Mouse (Mus musculus) liver, embryonic 11.5 days (tissue): ENCODE data around the gene Cdk5r1. TPM values are rescaled to one million over a fixed set of nuclear protein-coding genes. Genes with fewer than 3 reads are reported as not detected.

Experiments used
- ATAC-seq: fragments of 200-750 bp; cut with Nextera tagmentation; replicated peaks from 2 replicates; pipeline ENCODE4 v1.8.0; 2017; ENCODE audit warnings: moderate number of reproducible peaks, mild to moderate bottlenecking, moderate TSS enrichment, moderate library complexity; ENCODE audit not compliant: low FRiP score
- DNase-seq: peaks from one replicate; pipeline ENCODE4 v3.0.0-alpha.2; 2017; ENCODE audit warnings: low spot score
- H3K27ac ChIP-seq: fragments of 300-500 bp; sonication (generic); 2 replicates; pipeline ENCODE4 v1.5.1; 2014; ENCODE audit warnings: mild to moderate bottlenecking, low read depth, low read length, control low read depth
- H3K27me3 ChIP-seq: fragments of 300-500 bp; sonication (generic); replicated peaks from 2 replicates; pipeline ENCODE4 v1.6.1; 2014; ENCODE audit warnings: low read length, mixed read lengths; ENCODE audit not compliant: control insufficient read depth, insufficient read depth
- H3K36me3 ChIP-seq: fragments of 300-500 bp; sonication (generic); 2 replicates; pipeline ENCODE4 v1.6.1; 2014; ENCODE audit warnings: mild to moderate bottlenecking, low read length, moderate library complexity, mixed read lengths; ENCODE audit not compliant: control insufficient read depth, insufficient read depth
- H3K4me1 ChIP-seq: fragments of 300-500 bp; sonication (generic); replicated peaks from 2 replicates; pipeline ENCODE4 v1.6.1; 2014; ENCODE audit warnings: low read length, mixed read lengths; ENCODE audit not compliant: control insufficient read depth, insufficient read depth
- H3K4me2 ChIP-seq: fragments of 300-500 bp; sonication (generic); 2 replicates; pipeline ENCODE4 v1.6.1; 2014; ENCODE audit warnings: mild to moderate bottlenecking, control low read depth, moderate library complexity
- H3K4me3 ChIP-seq: fragments of 300-500 bp; sonication (generic); 2 replicates; pipeline ENCODE4 v1.5.1; 2014; ENCODE audit warnings: low read depth, low read length, control low read depth
- H3K9ac ChIP-seq: fragments of 300-500 bp; sonication (generic); 2 replicates; pipeline ENCODE4 v1.6.1; 2014; ENCODE audit warnings: low read depth, low read length, control low read depth
- H3K9me3 ChIP-seq: fragments of 300-500 bp; sonication (generic); 2 replicates; pipeline ENCODE4 v1.6.1; 2016; ENCODE audit warnings: low read length, inconsistent platforms, mixed read lengths; ENCODE audit not compliant: control insufficient read depth
- WGBS: fragments of 180-500 bp; shearing (Covaris S2); extraction: QIAGEN DNeasy Blood & Tissue Kit; methylation state at CpG from one replicate; pipeline ENCODE4 v1.1.7; 2014; 5-methylcytosine and 5-hydroxymethylcytosine counted together
- polyA plus RNA-seq: library from polyadenylated mRNA; unstranded; fragments of >200 nt; fragmentation: Nextera tagmentation; extraction: Ambion mirVana; gene quantifications from 2 replicates; pipeline ENCODE4 v1.2.1, GENCODE M21; 2014

Gene Cdk5r1
- polyA plus RNA-seq, 1 experiment from 2014 or later, result 0.77 TPM

DNA sequence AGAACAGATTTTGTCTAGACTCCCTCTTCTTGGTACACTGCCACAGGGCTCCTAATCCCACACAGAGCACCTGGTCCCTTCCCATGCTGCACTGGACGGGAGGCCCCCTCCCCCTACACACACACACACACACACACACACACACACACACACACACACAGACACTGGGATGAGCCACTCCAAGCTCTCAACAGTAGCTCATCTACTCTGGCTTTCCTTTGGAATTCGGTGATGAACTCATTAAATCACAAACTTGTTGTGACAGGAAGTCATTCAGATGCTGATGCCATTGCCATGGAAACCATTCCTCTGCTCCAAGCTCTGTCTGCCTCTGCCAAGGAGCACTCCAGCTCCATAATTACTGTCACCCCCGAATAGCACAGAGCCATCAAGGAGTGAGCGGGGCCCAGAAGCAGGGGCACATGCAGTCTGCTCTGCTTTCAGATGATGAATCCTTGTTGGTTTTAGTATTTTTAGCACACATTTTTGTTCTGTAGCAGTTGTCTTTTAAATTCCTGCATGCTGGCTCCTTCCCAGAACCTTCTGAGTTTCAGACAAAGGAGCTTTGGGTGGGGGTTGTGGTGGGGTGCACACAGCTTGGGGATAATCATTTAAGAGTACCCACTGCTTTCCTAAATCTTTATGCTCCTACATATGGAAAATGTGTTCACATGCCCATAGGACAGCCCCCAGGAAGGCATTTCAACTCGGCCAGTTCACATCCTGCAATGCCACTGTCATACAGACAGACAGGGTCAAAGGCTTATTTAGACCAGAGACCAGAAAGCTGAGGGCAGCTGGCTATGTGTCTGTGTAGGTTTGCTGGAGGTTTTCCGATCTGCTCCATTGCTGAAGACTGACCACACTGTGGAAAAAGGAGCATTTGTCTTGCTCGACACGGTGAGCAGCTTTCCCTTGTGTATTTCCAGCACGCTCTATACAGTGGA is 41.9 kb downstream of the Cdk5r1 start:
- no peaks in the 10 kb centered on the region for H3K9me3 ChIP-seq
- H3K27ac ChIP-seq, result no peak overlapping the region
- H3K4me3 ChIP-seq, result no peak overlapping the region
- DNase-seq (no peak), ATAC-seq (no peak)
- H3K9ac ChIP-seq, result no peak overlapping the region
- H3K27me3 ChIP-seq, result no peaks in the 10 kb centered on the region
- no peak overlapping the region for H3K4me2 ChIP-seq
- 58% methylated on average over 9 of the region's 9 CpGs for WGBS
- no peaks in the 10 kb centered on the region for H3K36me3 ChIP-seq
- H3K4me1 ChIP-seq, result peaks cover 7% of the 10 kb centered on the region; the same call in 1 of the 2 replicates

DNA sequence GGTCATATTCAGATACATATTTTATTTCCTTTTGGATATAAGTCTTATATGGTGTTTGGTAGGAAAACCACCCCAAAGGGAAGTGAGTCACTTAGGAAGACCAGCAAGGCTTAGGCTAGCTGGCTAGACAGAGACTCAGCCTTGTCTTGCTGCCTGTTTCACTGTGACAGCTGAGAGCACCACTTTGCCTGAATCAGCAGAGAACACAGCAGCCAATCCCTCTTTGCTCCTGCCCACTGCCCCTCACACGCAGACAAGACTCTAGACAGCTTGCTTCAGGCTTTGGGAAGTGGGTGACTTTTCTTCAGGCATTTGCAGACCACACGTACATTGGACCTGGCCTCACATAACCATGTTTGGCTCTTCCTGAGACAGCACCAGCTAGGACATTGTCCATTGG is 44.3 kb downstream of the Cdk5r1 start:
- no peak overlapping the region for H3K27ac ChIP-seq
- no peak overlapping the region for H3K9ac ChIP-seq
- no peaks in the 10 kb centered on the region for H3K36me3 ChIP-seq
- ATAC-seq (no peak), DNase-seq (no peak)
- peaks cover 7% of the 10 kb centered on the region; the same call in 1 of the 2 replicates for H3K4me1 ChIP-seq
- H3K27me3 ChIP-seq, result no peaks in the 10 kb centered on the region
- no peak overlapping the region for H3K4me2 ChIP-seq
- WGBS, result 60% methylated on average over 2 of the region's 2 CpGs
- no peak overlapping the region for H3K4me3 ChIP-seq
- no peaks in the 10 kb centered on the region for H3K9me3 ChIP-seq

DNA sequence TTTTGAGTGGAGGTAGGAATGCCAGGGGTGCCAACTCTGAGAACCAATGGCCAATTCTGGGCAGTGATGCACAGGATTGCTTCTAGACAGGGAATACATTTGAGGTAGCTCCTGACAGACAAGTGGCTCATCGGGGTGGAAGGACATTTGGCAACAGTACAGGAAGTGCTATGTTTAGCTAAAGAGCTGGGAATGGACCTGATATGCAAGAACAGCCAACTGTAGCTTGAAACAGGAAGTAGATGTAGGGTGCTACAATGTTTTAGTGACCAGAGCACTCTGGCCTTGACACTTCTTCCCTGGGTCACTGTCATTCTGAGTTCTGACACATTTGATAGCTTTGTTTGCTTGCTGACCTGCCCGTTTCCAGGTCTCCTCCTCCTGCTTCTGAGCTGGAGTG is 46.0 kb downstream of the Cdk5r1 start:
- Histone ChIP-seq H3K9me3 (no peaks in the 10 kb centered on the region), H3K9ac (no peak overlapping the region), H3K4me3 (no peak overlapping the region), H3K4me2 (no peak overlapping the region), H3K36me3 (no peaks in the 10 kb centered on the region), H3K4me1 (peaks cover 7% of the 10 kb centered on the region; the same call in 1 of the 2 replicates), H3K27ac (peak overlapping the region; percentile 49; the same call in 1 of the 2 replicates), H3K27me3 (no peaks in the 10 kb centered on the region)
- ATAC-seq, result no peak
- WGBS, result 24% methylated on average over 2 of the region's 2 CpGs
- no peak for DNase-seq

- WGBS, result 67% methylated on average over 4 of the region's 4 CpGs
- peak overlapping the region; percentile 49; the same call in 1 of the 2 replicates for H3K27ac ChIP-seq
- ATAC-seq, result no peak
Observed at GRCm38 (mm10) chr11:80523410-80523809, 46.6 kb downstream of the Cdk5r1 start.

GRCm38 (mm10) chr11:80524213-80524612 is 47.4 kb downstream of the Cdk5r1 start:
- DNase-seq (no peak), ATAC-seq (no peak)
- no peak overlapping the region for H3K9ac ChIP-seq
- H3K4me2 ChIP-seq, result no peak overlapping the region
- 74% methylated on average over 5 of the region's 5 CpGs for WGBS
- no peak overlapping the region for H3K4me3 ChIP-seq
- no peaks in the 10 kb centered on the region for H3K9me3 ChIP-seq
- H3K27me3 ChIP-seq, result no peaks in the 10 kb centered on the region
- H3K27ac ChIP-seq, result no peak overlapping the region
- no peaks in the 10 kb centered on the region for H3K36me3 ChIP-seq
- H3K4me1 ChIP-seq, result peaks cover 7% of the 10 kb centered on the region; the same call in 1 of the 2 replicates

More at GRCm38 (mm10) chr11:80523410-80523809, 46.6 kb downstream of the Cdk5r1 start:
- H3K4me2 ChIP-seq, result no peak overlapping the region
- H3K27me3 ChIP-seq, result no peaks in the 10 kb centered on the region
- DNase-seq, result no peak
- H3K4me3 ChIP-seq, result no peak overlapping the region
- H3K36me3 ChIP-seq, result no peaks in the 10 kb centered on the region
- H3K9me3 ChIP-seq, result no peaks in the 10 kb centered on the region
- H3K4me1 ChIP-seq, result peaks cover 7% of the 10 kb centered on the region; the same call in 1 of the 2 replicates
- no peak overlapping the region for H3K9ac ChIP-seq

DNA sequence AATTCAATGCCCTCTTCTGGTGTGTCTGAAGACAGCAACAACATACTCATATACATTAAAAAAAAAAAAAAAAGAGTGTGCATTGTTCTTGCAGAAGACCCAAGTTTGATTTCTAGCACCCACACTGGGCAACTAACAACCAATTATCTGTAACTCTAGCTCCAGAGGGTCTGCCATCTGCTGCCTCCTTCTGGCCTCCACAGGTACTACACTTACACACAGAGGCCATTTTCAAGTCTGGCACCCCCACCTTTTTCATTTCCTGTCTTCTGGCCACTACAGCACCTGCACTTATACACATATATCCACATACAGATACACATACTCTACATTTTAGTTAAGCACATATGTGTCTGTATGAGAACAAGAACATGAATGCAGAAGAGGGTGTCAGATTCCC is 50.9 kb downstream of the Cdk5r1 start:
- no peak overlapping the region for H3K4me2 ChIP-seq
- no peaks in the 10 kb centered on the region for H3K36me3 ChIP-seq
- ATAC-seq (no peak), DNase-seq (no peak)
- peaks cover 7% of the 10 kb centered on the region; the same call in 1 of the 2 replicates for H3K4me1 ChIP-seq
- no peak overlapping the region for H3K9ac ChIP-seq
- H3K4me3 ChIP-seq, result no peak overlapping the region
- H3K9me3 ChIP-seq, result no peaks in the 10 kb centered on the region
- H3K27ac ChIP-seq, result no peak overlapping the region
- no peaks in the 10 kb centered on the region for H3K27me3 ChIP-seq

GRCm38 (mm10) chr11:80529149-80529548 is 52.3 kb downstream of the Cdk5r1 start:
- DNase-seq, result no peak
- Histone ChIP-seq H3K4me2 (no peak overlapping the region), H3K36me3 (no peaks in the 10 kb centered on the region), H3K27me3 (no peaks in the 10 kb centered on the region), H3K4me1 (no peaks in the 10 kb centered on the region), H3K9ac (no peak overlapping the region), H3K9me3 (no peaks in the 10 kb centered on the region), H3K4me3 (no peak overlapping the region), H3K27ac (no peak overlapping the region)
- ATAC-seq, result no peak
- whole genome bisulfite sequencing, result 85% methylated on average over 8 of the region's 8 CpGs
